Mouse (Mus musculus) olfactory bulb, adult 2 months (tissue): Measurements from ENCODE around the gene Slc9a2.

Source experiments
- CTCF ChIP-seq: fragments of 200-500 bp; IDR thresholded peaks from 2 replicates; pipeline ENCODE4 v1.5.1; 2012; ENCODE audit warnings: low read depth, mild to moderate bottlenecking, low read length, moderate library complexity; ENCODE audit not compliant: insufficient read depth
- POLR2A ChIP-seq: fragments of 200-500 bp; IDR thresholded peaks from 2 replicates; pipeline ENCODE4 v1.6.1; 2012; ENCODE audit warnings: mild to moderate bottlenecking, low read depth, low read length, moderate library complexity; ENCODE audit not compliant: insufficient read depth

DNA sequence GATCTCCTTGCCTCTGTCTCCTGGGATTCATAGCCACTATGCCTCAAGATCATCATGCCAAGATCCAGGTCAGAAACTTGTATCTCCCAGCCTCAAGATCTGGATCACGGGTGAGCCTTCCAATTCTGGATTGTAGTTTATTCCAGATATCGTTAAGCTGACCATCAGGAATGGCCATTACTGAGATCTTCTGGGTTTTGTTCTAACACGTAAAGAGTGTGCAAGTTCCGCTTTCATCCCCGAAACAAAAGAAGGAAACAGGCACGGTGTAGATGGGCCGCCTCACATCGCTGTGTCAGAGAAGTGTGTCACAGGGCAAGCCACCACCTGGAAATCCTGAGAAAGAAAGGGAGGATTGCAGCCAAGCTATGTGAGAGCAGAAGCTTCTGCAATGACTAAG is 118.7 kb downstream of the Slc9a2 start:
- no peak for TF ChIP-seq POLR2A
- TF ChIP-seq CTCF, result no peak
